In the genomic region with DNA sequence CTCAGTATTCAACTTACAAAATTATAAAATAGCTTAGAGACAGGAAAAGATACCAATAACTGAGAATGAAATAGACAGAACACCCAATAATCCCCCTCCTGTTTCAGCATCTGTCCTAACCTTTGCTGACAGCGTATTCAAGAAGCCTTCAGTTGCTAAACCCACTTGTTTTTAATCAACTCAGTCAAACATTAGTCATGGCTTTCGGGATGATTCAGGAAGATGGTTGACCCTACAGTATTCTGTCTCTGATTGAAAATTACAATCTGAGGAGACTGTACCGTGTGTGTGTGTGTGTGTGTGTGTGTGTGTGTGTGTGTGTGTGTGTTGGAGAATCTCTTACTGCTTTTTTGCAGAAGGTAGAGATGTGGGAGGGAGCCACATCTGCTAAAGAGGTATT, we compare ENCODE assay signal across 21 mouse cellular contexts.
"Had no signal": no experiment of that assay in that cellular context is flagged by ENCODE, and none has a peak within 500 bp of the region (broad histone marks: within the 10 kb centered on the region; RNA-seq: fewer than 3 reads in every experiment).

No protein-coding gene starts in this region.

- H3K36me3 ChIP-seq: stomach, embryonic 15.5 days had no signal

- H3K27me3 ChIP-seq: liver, embryonic 15.5 days; lung, embryonic 15.5 days; midbrain, embryonic 12.5 days; midbrain, embryonic 15.5 days; neural tube, embryonic 13.5 days; neural tube, embryonic 15.5 days; stomach, embryonic 15.5 days had no signal

- H3K27ac ChIP-seq: liver, embryonic 15.5 days; lung, embryonic 15.5 days; midbrain, embryonic 10.5 days; midbrain, embryonic 12.5 days; midbrain, embryonic 15.5 days; neural tube, embryonic 13.5 days; neural tube, embryonic 15.5 days; stomach, embryonic 15.5 days; stomach, postnatal 0 days had no signal

- DNase-seq: liver, postnatal 0 days; lung, adult 2 months; lung, postnatal 14 days; lung, postnatal 36 days; retina, postnatal 1 day; right cerebral cortex, adult 18-20 months; right cerebral cortex, postnatal 25 days; right cerebral cortex, postnatal 4 days; spleen, adult 18-20 months; thymus, adult 2 months; thymus, postnatal 25 days; thymus, postnatal 4 days had no signal

- H3K4me3 ChIP-seq: liver, embryonic 15.5 days; lung, embryonic 15.5 days; midbrain, embryonic 10.5 days; midbrain, embryonic 12.5 days; midbrain, embryonic 15.5 days; neural tube, embryonic 13.5 days; neural tube, embryonic 15.5 days; stomach, embryonic 15.5 days had no signal

- H3K4me1 ChIP-seq: liver, embryonic 15.5 days; lung, embryonic 15.5 days; midbrain, embryonic 10.5 days; midbrain, embryonic 12.5 days; midbrain, embryonic 15.5 days; neural tube, embryonic 13.5 days; neural tube, embryonic 15.5 days; stomach, embryonic 15.5 days had no signal
